Mouse (Mus musculus) megakaryocyte, embryonic 14.5 days (primary cell): ENCODE data around the gene Tead2. TPM values are rescaled to one million over a fixed set of nuclear protein-coding genes. Genes with fewer than 3 reads are reported as not detected.

Experiments
- H3K27me3 ChIP-seq: replicated peaks from 2 replicates; pipeline ENCODE3; 2012; ENCODE audit warnings: inconsistent platforms
- H3K36me3 ChIP-seq: replicated peaks from 2 replicates; pipeline ENCODE3; 2012; ENCODE audit warnings: low read length, inconsistent platforms, mixed read lengths
- H3K4me1 ChIP-seq: 2 replicates; pipeline ENCODE4 v1.6.1; 2012; ENCODE audit warnings: inconsistent platforms
- H3K4me3 ChIP-seq: replicated peaks from 2 replicates; pipeline ENCODE3; 2012; ENCODE audit warnings: moderate library complexity, mild to moderate bottlenecking, inconsistent platforms
- H3K9me3 ChIP-seq: 2 replicates; pipeline ENCODE4 v1.6.1; 2012; ENCODE audit warnings: inconsistent platforms
- FLI1 ChIP-seq: IDR thresholded peaks from 2 replicates; pipeline ENCODE4 v1.6.1; 2012; ENCODE audit warnings: low read length, inconsistent platforms, mixed read lengths
- GATA1 ChIP-seq: IDR thresholded peaks from 3 replicates; pipeline ENCODE4 v1.6.1; 2012; ENCODE audit warnings: mixed read lengths, low read length, inconsistent platforms, borderline replicate concordance
- polyA plus RNA-seq: library from polyadenylated mRNA; stranded (reverse); fragments of >175 nt; gene quantifications from 2 replicates; pipeline ENCODE4 v1.2.3, GENCODE M21; 2012; ENCODE audit warnings: low replicate concordance; ENCODE audit not compliant: insufficient read depth

Gene Tead2
- polyA plus RNA-seq, 1 experiment: not detected

DNA sequence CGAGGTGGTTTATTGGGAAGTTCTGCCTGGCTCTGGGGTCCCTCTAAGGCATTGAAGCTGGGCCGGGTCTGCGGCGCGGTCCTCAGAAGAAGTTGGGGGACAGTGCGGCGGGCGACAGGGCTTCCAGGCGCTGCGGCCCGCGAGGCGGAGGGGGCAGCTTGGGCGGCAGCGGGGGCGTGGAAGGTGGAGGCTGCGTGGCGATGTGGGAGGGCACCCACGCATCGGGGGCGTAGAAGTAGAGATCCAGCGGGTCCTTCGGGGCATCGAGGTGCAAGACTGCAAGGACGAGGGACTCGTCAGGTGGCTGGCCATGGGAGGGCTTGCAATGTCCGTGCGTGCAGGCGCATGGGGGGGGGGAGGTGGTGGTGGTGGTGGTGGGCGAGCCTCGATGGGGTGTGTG lies 39.2 kb upstream of the Tead2 start:
- H3K27me3 ChIP-seq: peaks cover 92% of the 10 kb centered on the region
- no peak overlapping the region for H3K4me3 ChIP-seq
- peaks cover 32% of the 10 kb centered on the region for H3K4me1 ChIP-seq
- H3K36me3 ChIP-seq: no peaks in the 10 kb centered on the region
- no peak for TF ChIP-seq FLI1
- no peak for TF ChIP-seq GATA1
- H3K9me3 ChIP-seq: peaks cover 17% of the 10 kb centered on the region

DNA sequence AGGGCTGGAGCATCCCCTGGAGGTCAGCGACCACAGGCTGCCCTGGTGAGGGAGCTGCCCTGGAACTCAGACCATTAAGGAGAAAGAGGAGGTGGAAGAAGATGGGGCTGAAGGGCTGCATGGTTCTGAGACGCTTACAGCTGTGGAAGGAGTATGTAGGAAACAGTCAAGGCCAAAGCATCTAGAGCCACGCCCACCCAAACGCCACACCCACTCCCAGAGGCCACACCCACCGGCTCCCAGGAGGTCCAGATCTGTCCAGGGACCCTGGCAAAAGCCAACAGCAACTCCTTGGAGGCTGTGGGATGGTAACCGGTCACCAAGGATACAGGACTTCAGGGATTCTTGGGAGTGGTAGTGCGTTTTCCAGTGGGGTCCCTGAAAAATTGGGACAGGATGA lies 37.0 kb upstream of the Tead2 start:
- peaks cover 51% of the 10 kb centered on the region for H3K4me1 ChIP-seq
- no peak overlapping the region for H3K4me3 ChIP-seq
- no peaks in the 10 kb centered on the region for H3K36me3 ChIP-seq
- no peaks in the 10 kb centered on the region for H3K9me3 ChIP-seq
- H3K27me3 ChIP-seq: peaks cover 95% of the 10 kb centered on the region
- TF ChIP-seq FLI1 (no peak), GATA1 (no peak)

DNA sequence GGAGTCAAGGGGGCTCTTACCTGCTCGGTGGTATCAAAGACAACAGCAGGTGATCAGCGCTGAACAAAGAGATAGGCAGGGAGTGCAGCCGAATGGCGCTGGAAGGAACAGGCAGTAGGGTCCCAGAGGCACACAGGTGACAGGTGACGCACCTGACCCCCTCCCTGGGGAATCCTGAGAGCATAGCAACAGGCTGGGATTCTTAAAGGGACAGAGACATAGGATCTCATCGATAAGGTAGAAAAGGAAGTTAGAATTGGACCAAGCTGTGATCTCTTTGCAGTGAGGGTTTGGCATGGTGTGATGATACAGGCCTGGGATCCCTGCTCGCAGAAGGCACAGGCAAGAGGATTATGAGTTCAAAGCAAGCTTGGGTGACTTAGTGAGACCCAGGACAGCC lies 36.1 kb upstream of the Tead2 start, which contains the start of gene Gfy:
Gene Gfy (minus strand): TSS at position 101 of the 400 bp plus-strand sequence.
- no peak within 1 kb of the TSS for H3K4me3 ChIP-seq
- no peak for TF ChIP-seq GATA1
- TF ChIP-seq FLI1: no peak
- no peaks in the 10 kb centered on the region for H3K9me3 ChIP-seq
- H3K36me3 ChIP-seq: no peaks in the 10 kb centered on the region
- H3K27me3 ChIP-seq: peaks cover 99% of the 10 kb centered on the region
- peaks cover 56% of the 10 kb centered on the region for H3K4me1 ChIP-seq

DNA sequence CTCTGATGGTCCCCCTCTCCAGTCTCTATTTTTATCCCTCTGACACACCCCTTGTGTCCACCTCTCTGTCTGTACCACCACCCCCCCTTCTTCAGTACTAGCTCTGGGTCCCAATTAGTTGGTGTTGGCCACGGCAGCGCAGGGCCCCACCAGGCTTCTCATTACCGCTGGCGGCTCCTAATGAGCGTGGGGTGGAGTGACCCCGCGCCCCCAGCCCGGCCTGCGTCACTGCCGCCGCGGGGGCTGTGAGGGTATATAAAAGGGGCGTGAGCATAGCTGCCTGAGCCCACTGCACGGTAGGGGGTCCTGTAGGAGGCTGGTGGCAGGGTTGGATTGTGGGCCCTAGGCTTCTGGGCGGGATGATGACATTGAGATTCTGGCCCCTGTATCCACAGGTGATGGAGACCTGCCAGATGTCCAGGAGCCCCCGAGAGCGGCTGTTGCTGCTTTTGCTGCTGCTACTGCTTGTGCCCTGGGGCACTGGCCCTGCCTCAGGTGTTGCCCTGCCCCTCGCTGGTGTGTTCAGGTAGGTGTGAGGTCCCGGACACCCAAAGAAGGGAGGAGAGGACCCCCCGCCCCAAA lies 34.6 kb upstream of the Tead2 start, which contains the start of gene Pth2:
Gene Pth2 (plus strand): TSS at position 100 of the 582 bp plus-strand sequence.
- peak within 1 kb of the TSS; percentile 78 for H3K4me3 ChIP-seq
- H3K4me1 ChIP-seq: peaks cover 48% of the 10 kb centered on the region
- peaks cover 99% of the 10 kb centered on the region for H3K27me3 ChIP-seq
- TF ChIP-seq FLI1: no peak
- no peak for TF ChIP-seq GATA1
- H3K36me3 ChIP-seq: no peaks in the 10 kb centered on the region
- no peaks in the 10 kb centered on the region for H3K9me3 ChIP-seq

DNA sequence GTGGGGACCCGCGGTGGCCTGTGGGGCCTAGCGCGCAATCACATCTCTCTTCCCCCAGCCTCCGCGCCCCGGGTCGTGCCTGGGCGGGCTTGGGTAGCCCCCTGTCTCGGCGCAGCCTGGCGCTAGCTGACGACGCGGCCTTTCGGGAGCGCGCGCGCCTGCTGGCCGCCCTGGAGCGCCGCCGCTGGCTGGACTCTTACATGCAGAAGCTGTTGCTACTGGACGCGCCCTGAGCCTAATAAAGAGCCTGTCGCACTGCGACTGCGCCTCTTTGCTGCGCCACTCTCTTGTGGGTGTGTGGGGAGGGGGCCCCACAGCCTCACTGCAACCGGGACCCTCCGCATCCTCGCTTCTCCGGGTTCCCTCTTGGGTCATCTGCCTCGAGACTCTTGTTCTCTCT lies 34.0 kb upstream of the Tead2 start:
- H3K27me3 ChIP-seq: peaks cover 99% of the 10 kb centered on the region
- no peak for TF ChIP-seq FLI1
- TF ChIP-seq GATA1: no peak
- H3K4me3 ChIP-seq: peak overlapping the region; percentile 78
- no peaks in the 10 kb centered on the region for H3K9me3 ChIP-seq
- H3K36me3 ChIP-seq: no peaks in the 10 kb centered on the region
- H3K4me1 ChIP-seq: peaks cover 45% of the 10 kb centered on the region

DNA sequence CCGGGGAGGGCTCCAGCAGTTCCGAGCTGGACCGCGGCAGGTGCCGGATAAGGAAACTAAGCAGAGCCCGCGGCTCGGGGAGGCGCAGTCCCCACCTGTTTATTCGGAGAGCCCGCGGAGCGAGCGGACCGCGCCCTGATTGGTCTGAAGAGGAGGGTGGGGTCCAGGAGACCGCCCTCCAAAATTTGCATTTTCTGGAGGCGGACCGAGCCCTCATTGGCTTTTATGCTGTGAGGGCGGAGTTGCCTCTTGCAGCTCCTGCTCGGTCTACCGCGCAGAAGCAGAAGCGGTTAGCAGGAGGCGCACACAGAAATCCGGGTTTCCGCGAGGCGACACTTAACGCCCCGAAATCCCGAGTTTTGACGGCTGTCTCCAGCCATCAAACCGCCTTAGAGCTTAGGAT lies 33.4 kb upstream of the Tead2 start:
- Histone ChIP-seq H3K9me3 (no peaks in the 10 kb centered on the region), H3K4me1 (peaks cover 47% of the 10 kb centered on the region), H3K27me3 (peaks cover 99% of the 10 kb centered on the region), H3K36me3 (no peaks in the 10 kb centered on the region), H3K4me3 (peak overlapping the region; percentile 87)
- TF ChIP-seq FLI1: no peak
- no peak for TF ChIP-seq GATA1

DNA sequence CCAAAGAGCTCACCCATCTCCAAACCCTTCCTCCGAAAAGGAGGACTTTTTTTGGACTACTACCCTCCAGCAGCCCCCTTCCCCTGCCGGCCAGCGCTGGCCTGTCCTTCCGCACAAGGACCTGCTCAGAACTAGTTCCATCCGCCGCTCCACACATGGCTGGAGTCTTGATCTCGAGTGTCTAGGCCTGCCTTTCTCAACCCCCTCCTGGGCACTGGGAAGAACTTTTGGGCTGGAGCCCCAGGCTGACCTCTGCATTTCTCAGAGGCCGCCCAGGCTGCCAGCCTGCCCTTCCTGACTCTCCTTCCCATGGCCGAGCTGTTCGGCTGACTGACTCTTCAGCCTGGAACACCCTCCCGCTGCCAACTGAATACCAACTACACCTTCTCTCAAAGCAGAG lies 32.9 kb upstream of the Tead2 start:
- Histone ChIP-seq H3K4me1 (peaks cover 48% of the 10 kb centered on the region), H3K27me3 (peaks cover 98% of the 10 kb centered on the region), H3K36me3 (no peaks in the 10 kb centered on the region), H3K9me3 (no peaks in the 10 kb centered on the region), H3K4me3 (peak overlapping the region; percentile 87)
- TF ChIP-seq GATA1 (no peak), FLI1 (no peak)

DNA sequence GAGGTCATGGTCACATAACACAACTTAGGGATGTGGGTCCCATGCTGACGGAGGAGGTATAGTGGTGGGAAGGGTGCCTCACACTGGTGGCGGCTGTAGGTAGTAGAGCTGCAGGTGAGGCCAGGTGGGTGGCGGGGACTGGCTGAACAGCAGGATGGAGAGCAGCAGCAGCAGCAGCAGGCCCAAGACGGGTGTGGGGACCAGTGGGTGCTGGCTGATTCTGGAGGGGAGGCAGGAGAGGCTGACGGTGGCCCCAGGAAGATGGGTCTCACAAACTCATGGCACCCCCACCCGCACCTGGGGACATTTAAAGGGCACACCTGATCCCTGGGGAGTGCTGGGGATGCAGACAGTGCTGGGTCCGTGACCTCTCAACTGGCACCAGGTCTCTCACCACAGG lies 31.9 kb upstream of the Tead2 start:
- H3K9me3 ChIP-seq: no peaks in the 10 kb centered on the region
- H3K27me3 ChIP-seq: peaks cover 98% of the 10 kb centered on the region
- TF ChIP-seq FLI1: no peak
- no peak for TF ChIP-seq GATA1
- peaks cover 50% of the 10 kb centered on the region for H3K4me1 ChIP-seq
- no peaks in the 10 kb centered on the region for H3K36me3 ChIP-seq
- no peak overlapping the region for H3K4me3 ChIP-seq

DNA sequence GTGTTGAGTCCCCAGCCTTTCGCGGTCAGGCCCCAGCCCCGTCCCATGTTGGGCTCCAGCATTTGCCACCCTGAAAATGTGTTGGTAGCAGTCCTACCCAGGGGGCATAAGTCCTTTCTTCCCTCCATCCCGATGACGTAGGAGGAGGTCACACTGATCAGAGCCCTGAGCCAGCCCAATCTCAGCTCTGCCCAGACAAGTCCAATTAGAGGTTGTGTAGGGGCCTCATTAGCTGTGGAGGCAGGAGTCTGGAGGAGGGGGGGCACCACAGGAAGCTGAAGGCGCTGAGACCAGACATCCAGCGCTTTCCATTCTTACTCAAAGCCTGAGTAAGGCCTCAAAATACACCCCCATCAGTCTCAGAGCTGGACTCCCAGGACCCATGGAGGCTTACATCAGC lies 29.6 kb upstream of the Tead2 start:
- TF ChIP-seq GATA1 (no peak), FLI1 (no peak)
- no peaks in the 10 kb centered on the region for H3K36me3 ChIP-seq
- peaks cover 64% of the 10 kb centered on the region for H3K4me1 ChIP-seq
- H3K27me3 ChIP-seq: peaks cover 98% of the 10 kb centered on the region
- no peaks in the 10 kb centered on the region for H3K9me3 ChIP-seq
- no peak overlapping the region for H3K4me3 ChIP-seq

DNA sequence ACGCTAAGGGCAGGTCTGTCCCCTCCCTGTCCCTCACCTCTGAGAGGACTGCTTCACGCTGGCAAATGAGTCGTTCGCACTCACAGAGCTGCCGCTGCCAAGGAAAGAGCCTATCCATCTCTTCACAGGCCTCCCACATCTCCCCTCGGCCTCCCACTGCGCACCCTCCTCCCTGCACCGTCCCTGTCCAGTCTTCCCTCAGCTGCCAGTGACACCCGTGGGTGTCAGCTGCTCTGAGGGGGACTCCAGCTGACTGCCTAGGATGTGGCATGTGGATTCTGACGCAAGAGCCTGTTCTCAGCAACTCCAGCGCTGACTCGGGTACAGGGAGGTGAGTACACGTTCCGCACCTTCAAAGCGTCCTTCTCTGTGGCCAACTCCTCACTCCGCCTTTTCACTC lies 26.0 kb upstream of the Tead2 start:
- no peak for TF ChIP-seq FLI1
- no peak for TF ChIP-seq GATA1
- Histone ChIP-seq H3K9me3 (no peaks in the 10 kb centered on the region), H3K4me1 (peaks cover 51% of the 10 kb centered on the region), H3K4me3 (no peak overlapping the region), H3K36me3 (no peaks in the 10 kb centered on the region), H3K27me3 (peaks cover 96% of the 10 kb centered on the region)
